Mouse (Mus musculus) lung, postnatal 0 days (tissue): ENCODE measurements at regions not wholly inside any gene's neighbourhood (a gene's known extent, or its start where the extent isn't known, plus 50 kb on each side); places are given as distances from the start of the nearest gene placed in this dataset.

Source experiments
- CTCF ChIP-seq: IDR thresholded peaks from 2 replicates; pipeline ENCODE4 v1.5.1; 2016; ENCODE audit warnings: antibody characterized with exemption, mild to moderate bottlenecking
- EP300 ChIP-seq: IDR thresholded peaks from 2 replicates; pipeline ENCODE4 v1.6.1; 2016; ENCODE audit warnings: antibody characterized with exemption, mild to moderate bottlenecking, control low read depth

- TF ChIP-seq CTCF: no peak
- no peak for TF ChIP-seq EP300
Measured at GRCm38 (mm10) chr16:76527106-76527949, 153.7 kb upstream of the Nrip1 start.
